Comparison of ENCODE assay signal across 9 mouse cellular contexts in genomic region chr2:109959407-109960075, GRCm38 (mm10). TPM values are rescaled to one million over a fixed set of nuclear protein-coding genes. Genes with fewer than 3 reads are reported as not detected.
DNase-seq lines count a peak whose midpoint lies in the region; ATAC-seq and TF ChIP-seq lines count a peak whose summit lies in the region.
"Had no signal": no experiment of that assay in that cellular context is flagged by ENCODE, and none has a peak within 500 bp of the region (broad histone marks: within the 10 kb centered on the region; RNA-seq: fewer than 3 reads in every experiment).

No protein-coding gene starts in this region.

- H3K4me2 ChIP-seq in liver, postnatal 0 days (ENCODE audit: low read depth, low read length) = no peak overlapping the region
- H3K4me2 ChIP-seq in liver, embryonic 12.5 days = no peak overlapping the region
- no peak overlapping the region; the same call in 1 of the 2 replicates for H3K4me2 ChIP-seq in hindbrain, embryonic 12.5 days (replicated peaks)

- H3K4me1 ChIP-seq in liver, postnatal 0 days (ENCODE audit: insufficient read depth) = peaks cover 13% of the 10 kb centered on the region; the same call in 1 of the 2 replicates
- H3K4me1 ChIP-seq in liver, embryonic 12.5 days = peaks cover 18% of the 10 kb centered on the region
- peaks cover 32% of the 10 kb centered on the region for H3K4me1 ChIP-seq in embryonic facial prominence, embryonic 10.5 days
- peaks cover 26% of the 10 kb centered on the region for H3K4me1 ChIP-seq in hindbrain, embryonic 12.5 days

- no peak overlapping the region for H3K9ac ChIP-seq in liver, postnatal 0 days (replicated peaks)
- no peak overlapping the region for H3K9ac ChIP-seq in liver, embryonic 12.5 days
- no peak overlapping the region for H3K9ac ChIP-seq in hindbrain, embryonic 12.5 days
- H3K9ac ChIP-seq: liver, embryonic 14.5 days had no signal

- no peaks in the 10 kb centered on the region for H3K36me3 ChIP-seq in liver, postnatal 0 days (replicated peaks; ENCODE audit: insufficient read depth, low read length)
- H3K36me3 ChIP-seq in liver, embryonic 12.5 days = no peaks in the 10 kb centered on the region
- no peaks in the 10 kb centered on the region for H3K36me3 ChIP-seq in embryonic facial prominence, embryonic 10.5 days (replicated peaks)
- no peaks in the 10 kb centered on the region for H3K36me3 ChIP-seq in hindbrain, embryonic 12.5 days

- no peak for TF ChIP-seq CTCF in liver, postnatal 0 days (IDR thresholded peaks at IDR 0.05; ENCODE audit: low read depth)
- TF ChIP-seq CTCF in left cerebral cortex, adult 2 months (IDR thresholded peaks at IDR 0.05) = no peak

- H3K9me3 ChIP-seq in liver, postnatal 0 days (ENCODE audit: low read length) = no peaks in the 10 kb centered on the region
- H3K9me3 ChIP-seq in liver, embryonic 12.5 days (replicated peaks) = no peaks in the 10 kb centered on the region
- no peaks in the 10 kb centered on the region for H3K9me3 ChIP-seq in embryonic facial prominence, embryonic 10.5 days
- no peaks in the 10 kb centered on the region for H3K9me3 ChIP-seq in hindbrain, embryonic 12.5 days (replicated peaks)

- TF ChIP-seq EP300 in liver, postnatal 0 days (IDR thresholded peaks at IDR 0.05; ENCODE audit: low read depth) = no peak

- peak overlapping the region; percentile 36; the same call in 1 of the 2 replicates for H3K27ac ChIP-seq in liver, postnatal 0 days (ENCODE audit: low read depth)
- no peak overlapping the region for H3K27ac ChIP-seq in liver, embryonic 12.5 days
- no peak overlapping the region for H3K27ac ChIP-seq in embryonic facial prominence, embryonic 10.5 days (replicated peaks)
- H3K27ac ChIP-seq in hindbrain, embryonic 12.5 days = peak overlapping the region; percentile 19; the same call in 1 of the 2 replicates
- H3K27ac ChIP-seq in left cerebral cortex, adult 2 months = no peak overlapping the region
- H3K27ac ChIP-seq: liver, embryonic 14.5 days had no signal

- DNase-seq in liver, postnatal 0 days = no peak
- DNase-seq in embryonic facial prominence, embryonic 10.5 days (ENCODE audit: low spot score) = peak; percentile 34
- DNase-seq in retina, embryonic 14.5 days (ENCODE audit: low spot score) = peak; percentile 68
- no peak for DNase-seq in cerebellum, adult 8-10 months
- DNase-seq in left cerebral cortex, adult 2 months (ENCODE audit: extremely low spot score in 1 of 2, low spot score in 2 of 2) = no peak
- DNase-seq in left cerebral cortex, postnatal 10 days (ENCODE audit: extremely low spot score in 1 of 2, low spot score in 2 of 2) = no peak

- WGBS in liver, postnatal 0 days (ENCODE audit: insufficient replicate concordance) = 77% methylated on average over 11 of the region's 11 CpGs
- 74% methylated on average over 11 of the region's 11 CpGs for WGBS in liver, embryonic 12.5 days (ENCODE audit: insufficient replicate concordance)
- WGBS in embryonic facial prominence, embryonic 10.5 days = 62% methylated on average over 11 of the region's 11 CpGs
- 29% methylated on average over 11 of the region's 11 CpGs for whole genome bisulfite sequencing in hindbrain, embryonic 12.5 days

- ATAC-seq in liver, postnatal 0 days = no peak
- no peak for ATAC-seq in liver, embryonic 12.5 days
- ATAC-seq in hindbrain, embryonic 12.5 days (ENCODE audit: low FRiP score) = peak; percentile 76

- intact Hi-C loops in left cerebral cortex, adult 2 months (cut with DNase I) = no loop called here
- intact Hi-C loops in left cerebral cortex, postnatal 10 days (cut with DNase I) = no loop called here

- H3K27me3 ChIP-seq in liver, postnatal 0 days (ENCODE audit: insufficient read depth, low read length) = no peaks in the 10 kb centered on the region
- H3K27me3 ChIP-seq in liver, embryonic 12.5 days (replicated peaks) = no peaks in the 10 kb centered on the region
- no peaks in the 10 kb centered on the region for H3K27me3 ChIP-seq in embryonic facial prominence, embryonic 10.5 days (replicated peaks; ENCODE audit: low read depth, poor library complexity, severe bottlenecking)
- H3K27me3 ChIP-seq in hindbrain, embryonic 12.5 days = no peaks in the 10 kb centered on the region

- no peak overlapping the region for H3K4me3 ChIP-seq in liver, postnatal 0 days (ENCODE audit: low read depth, low read length)
- no peak overlapping the region for H3K4me3 ChIP-seq in liver, embryonic 12.5 days
- no peak overlapping the region for H3K4me3 ChIP-seq in embryonic facial prominence, embryonic 10.5 days
- H3K4me3 ChIP-seq in hindbrain, embryonic 12.5 days = no peak overlapping the region
- no peak overlapping the region for H3K4me3 ChIP-seq in left cerebral cortex, adult 2 months

RNA-seq across cellular contexts. Expression of gene Lgr4, which starts 42.1 kb away (rescaled TPM):
- polyA plus RNA-seq in liver, postnatal 0 days (2015; fragmentation: Nextera tagmentation; extraction: Ambion mirVana) = 3.9 and 4.2 TPM in 2 replicates
- polyA plus RNA-seq in liver, embryonic 12.5 days (2016; fragmentation: Nextera tagmentation; extraction: Ambion mirVana) = 5.8 and 6.0 TPM in 2 replicates
- 14.1 and 14.6 TPM in 2 replicates for polyA plus RNA-seq in embryonic facial prominence, embryonic 10.5 days (2016; fragmentation: Nextera tagmentation; extraction: Ambion mirVana)
- 17.4 and 18.3 TPM in 2 replicates for polyA plus RNA-seq in hindbrain, embryonic 12.5 days (2016; fragmentation: Nextera tagmentation; extraction: Ambion mirVana)
- total RNA-seq in left cerebral cortex, adult 2 months (2021) = 10 to 100 TPM; 25.1 to 25.3 TPM
- total RNA-seq in left cerebral cortex, postnatal 10 days (2021) = 10 to 100 TPM; 19.6 to 21.2 TPM

RNA-seq across cellular contexts. Expression of gene Ccdc34, which starts 58.1 kb away (rescaled TPM):
- 14.5 and 14.6 TPM in 2 replicates for polyA plus RNA-seq in liver, postnatal 0 days (2015; fragmentation: Nextera tagmentation; extraction: Ambion mirVana)
- polyA plus RNA-seq in liver, embryonic 12.5 days (2016; fragmentation: Nextera tagmentation; extraction: Ambion mirVana) = 26.8 and 28.3 TPM in 2 replicates
- polyA plus RNA-seq in embryonic facial prominence, embryonic 10.5 days (2016; fragmentation: Nextera tagmentation; extraction: Ambion mirVana) = 57.1 and 63.6 TPM in 2 replicates
- polyA plus RNA-seq in hindbrain, embryonic 12.5 days (2016; fragmentation: Nextera tagmentation; extraction: Ambion mirVana) = 47.5 and 51.8 TPM in 2 replicates
- 10 to 100 TPM; 11.9 to 13.3 TPM for total RNA-seq in left cerebral cortex, adult 2 months (2021)
- total RNA-seq in left cerebral cortex, postnatal 10 days (2021) = 10 to 100 TPM; 17.9 to 18.0 TPM

Comparison
In these comparisons a context has a peak if more than half of its experiments do, and no peak if none do; other contexts are left out.
1. H3K27ac ChIP-seq: peak in liver, postnatal 0 days (single experiment) and hindbrain, embryonic 12.5 days (single experiment); none in liver, embryonic 12.5 days (single experiment), embryonic facial prominence, embryonic 10.5 days (single experiment) and left cerebral cortex, adult 2 months (single experiment).
2. DNase-seq: peak in embryonic facial prominence, embryonic 10.5 days (single experiment) and retina, embryonic 14.5 days (single experiment); none in liver, postnatal 0 days (single experiment), cerebellum, adult 8-10 months (single experiment), left cerebral cortex, adult 2 months (0 of 2) and left cerebral cortex, postnatal 10 days (0 of 2).